Mouse (Mus musculus) neural tube, embryonic 13.5 days (tissue): ENCODE data around the gene Mier1. TPM values are rescaled to one million over a fixed set of nuclear protein-coding genes. Genes with fewer than 3 reads are reported as not detected.

Source experiments
- ATAC-seq: fragments of 200-750 bp; cut with Nextera tagmentation; 2 replicates; pipeline ENCODE4 v1.8.0; 2017; ENCODE audit warnings: low read depth, mild to moderate bottlenecking, moderate TSS enrichment, moderate library complexity
- H3K27ac ChIP-seq: fragments of 300-500 bp; sonication (generic); replicated peaks from 2 replicates; pipeline ENCODE4 v1.5.1; 2015; ENCODE audit warnings: moderate library complexity, mild to moderate bottlenecking, inconsistent platforms
- H3K27me3 ChIP-seq: fragments of 300-500 bp; sonication (generic); 2 replicates; pipeline ENCODE4 v1.6.1; 2015; ENCODE audit warnings: mild to moderate bottlenecking, inconsistent platforms
- H3K36me3 ChIP-seq: fragments of 300-500 bp; sonication (generic); 2 replicates; pipeline ENCODE4 v1.6.1; 2015; ENCODE audit warnings: mild to moderate bottlenecking, inconsistent platforms
- H3K4me1 ChIP-seq: fragments of 300-500 bp; sonication (generic); replicated peaks from 2 replicates; pipeline ENCODE4 v1.6.1; 2015; ENCODE audit warnings: inconsistent platforms
- H3K4me2 ChIP-seq: fragments of 300-500 bp; sonication (generic); 2 replicates; pipeline ENCODE4 v1.6.1; 2015; ENCODE audit warnings: inconsistent platforms, mild to moderate bottlenecking, moderate library complexity
- H3K4me3 ChIP-seq: fragments of 300-500 bp; sonication (generic); 2 replicates; pipeline ENCODE4 v1.5.1; 2015; ENCODE audit warnings: mild to moderate bottlenecking, inconsistent platforms
- H3K9ac ChIP-seq: fragments of 300-500 bp; sonication (generic); 2 replicates; pipeline ENCODE4 v1.6.1; 2015; ENCODE audit warnings: moderate library complexity, mild to moderate bottlenecking, inconsistent platforms
- H3K9me3 ChIP-seq: fragments of 300-500 bp; sonication (generic); 2 replicates; pipeline ENCODE4 v1.6.1; 2016; ENCODE audit warnings: inconsistent platforms
- WGBS: fragments of 180-500 bp; shearing (Covaris S2); methylation state at CpG from one replicate; pipeline ENCODE4 v1.1.7; 2015; 5-methylcytosine and 5-hydroxymethylcytosine counted together
- polyA plus RNA-seq: library from polyadenylated mRNA; unstranded; fragments of >200 nt; fragmentation: Nextera tagmentation; extraction: Ambion mirVana; gene quantifications from 2 replicates; pipeline ENCODE4 v1.2.1, GENCODE M21; 2015

The Mier1 gene
- polyA plus RNA-seq, 1 experiment from 2014 or later = 33.5 TPM

DNA sequence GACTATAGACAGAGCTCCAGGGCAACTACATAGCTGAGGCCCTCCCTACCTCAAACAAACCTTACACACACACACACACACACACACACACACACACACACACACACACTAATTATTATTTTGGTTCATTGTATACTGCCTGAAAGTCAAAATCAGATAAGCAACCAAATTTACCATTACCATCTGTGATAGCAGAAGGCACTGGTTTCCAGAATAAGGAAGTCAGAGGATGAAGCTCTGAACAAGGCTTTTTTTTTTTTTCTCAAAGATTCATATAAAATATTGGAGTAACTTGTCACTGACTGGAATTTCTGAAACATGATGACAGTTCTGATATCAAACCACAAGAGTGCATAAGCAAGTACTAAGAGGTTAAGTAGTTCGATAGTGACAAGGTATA, 94.4 kb downstream of the Mier1 start:
- peaks cover 53% of the 10 kb centered on the region for H3K36me3 ChIP-seq
- H3K4me2 ChIP-seq = no peak overlapping the region
- no peaks in the 10 kb centered on the region for H3K9me3 ChIP-seq
- H3K27ac ChIP-seq = no peak overlapping the region
- H3K4me1 ChIP-seq = peaks cover 23% of the 10 kb centered on the region
- no peaks in the 10 kb centered on the region for H3K27me3 ChIP-seq
- WGBS = 95% methylated on average over 1 of the region's 1 CpGs
- no peak overlapping the region for H3K9ac ChIP-seq
- no peak for ATAC-seq
- no peak overlapping the region for H3K4me3 ChIP-seq

DNA sequence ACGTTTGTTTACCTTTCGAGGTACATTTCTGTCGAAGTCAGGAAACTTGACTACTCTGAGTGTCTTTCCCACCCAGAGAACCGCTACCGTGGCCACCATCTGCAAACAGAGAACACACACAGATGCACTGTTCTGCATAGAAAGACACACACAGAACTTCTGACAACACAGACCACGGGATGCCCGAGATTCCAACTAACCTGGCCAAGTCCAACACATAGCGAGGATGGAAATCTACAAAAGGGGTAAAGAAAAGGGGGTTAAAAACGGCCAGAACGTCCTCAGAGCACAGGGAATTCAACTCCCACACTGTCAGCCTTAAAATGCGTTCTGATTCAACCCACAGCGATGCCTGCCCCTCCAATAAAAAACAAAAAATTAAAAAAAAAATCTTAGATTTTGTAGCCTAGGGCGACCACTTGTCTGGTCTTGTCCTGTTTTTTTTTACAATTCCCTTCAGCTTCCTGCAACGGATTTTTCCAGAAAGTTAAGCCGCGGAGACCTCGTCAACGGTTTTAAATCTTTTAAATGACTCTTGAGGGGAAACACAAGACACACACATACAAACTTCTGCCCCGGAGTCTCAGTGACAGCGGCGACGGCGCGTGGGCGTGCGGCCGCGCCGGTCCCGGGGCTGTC, 99.8 kb downstream of the Mier1 start:
- Histone ChIP-seq H3K27me3 (no peaks in the 10 kb centered on the region), H3K36me3 (peaks cover 19% of the 10 kb centered on the region), H3K4me1 (peaks cover 32% of the 10 kb centered on the region), H3K4me2 (peak overlapping the region; percentile 75), H3K27ac (peak overlapping the region; percentile 100), H3K9ac (peak overlapping the region; percentile 96), H3K9me3 (no peaks in the 10 kb centered on the region), H3K4me3 (peak overlapping the region; percentile 90)
- no peak for ATAC-seq
- 5% methylated on average over 30 of the region's 30 CpGs for WGBS

DNA sequence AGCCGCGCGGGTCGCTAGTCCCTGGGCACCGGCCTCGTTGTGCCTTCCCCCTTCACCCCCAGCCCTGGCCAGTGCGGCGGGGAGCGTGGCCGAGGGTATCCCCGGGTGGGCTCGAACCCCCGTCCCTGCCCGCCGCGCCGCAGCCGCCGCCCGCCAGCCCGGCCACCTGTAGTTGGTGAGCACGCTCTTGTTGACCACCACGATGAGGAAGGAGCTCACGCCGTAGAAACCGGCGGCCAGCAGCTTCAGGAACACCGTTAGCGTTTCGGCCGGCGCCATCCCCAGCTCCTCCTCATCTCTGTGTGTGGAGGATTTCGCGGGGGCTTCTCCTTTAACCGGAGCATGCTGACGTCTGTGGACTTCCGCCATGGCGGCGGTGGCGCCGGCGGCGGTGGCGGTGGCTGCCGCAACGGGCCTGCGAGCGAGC, 100.3 kb downstream of the Mier1 start:
- Histone ChIP-seq H3K27ac (peak overlapping the region; percentile 100), H3K9me3 (no peaks in the 10 kb centered on the region), H3K4me1 (peaks cover 32% of the 10 kb centered on the region), H3K4me3 (peak overlapping the region; percentile 90), H3K27me3 (no peaks in the 10 kb centered on the region), H3K36me3 (peaks cover 14% of the 10 kb centered on the region), H3K9ac (peak overlapping the region; percentile 96), H3K4me2 (peak overlapping the region; percentile 75)
- peak; percentile 93 for ATAC-seq
- WGBS = 1% methylated on average over 48 of the region's 48 CpGs

Other genes with a start within 250 kb of the Mier1 start
- 0.91 and 1.9 TPM in 2 replicates for gene Tctex1d1, start 135.8 kb upstream of the Mier1 start, polyA plus RNA-seq
- gene Insl5, start 87.5 kb upstream of the Mier1 start, polyA plus RNA-seq = 0.49 TPM in 1 of 2 replicates, not detected in the other
- gene Wdr78, start 165 bp downstream of the Mier1 start, polyA plus RNA-seq = 4.6 TPM in 2 replicates
- 7.1 and 8.3 TPM in 2 replicates for gene Slc35d1, start 100.8 kb downstream of the Mier1 start, polyA plus RNA-seq
- gene 4921539E11Rik, start 176.5 kb downstream of the Mier1 start, polyA plus RNA-seq = not detected in 2 replicates
- 9.8 and 10.8 TPM in 2 replicates for gene Oma1, start 199.4 kb downstream of the Mier1 start, polyA plus RNA-seq